Mouse (Mus musculus) G1E (cell line): Measurements from ENCODE around the gene Gpc6. TPM values are rescaled to one million over a fixed set of nuclear protein-coding genes. Genes with fewer than 3 reads are reported as not detected.

Source experiments
- ATAC-seq: 2 replicates; pipeline ENCODE4 v1.8.0; 2016; ENCODE audit warnings: mild to moderate bottlenecking; ENCODE audit not compliant: insufficient number of reproducible peaks, poor library complexity, low FRiP score, severe bottlenecking; ENCODE audit errors: extremely low read depth
- DNase-seq: peaks from one replicate; pipeline ENCODE4 v3.0.0; 2012; ENCODE audit warnings: low spot score
- H3K27me3 ChIP-seq: 2 replicates; pipeline ENCODE4 v1.6.1; 2012; ENCODE audit warnings: mild to moderate bottlenecking, low read length, inconsistent platforms; ENCODE audit not compliant: insufficient read depth
- H3K36me3 ChIP-seq: replicated peaks from 2 replicates; pipeline ENCODE3; 2012; ENCODE audit warnings: mild to moderate bottlenecking, inconsistent platforms
- H3K4me1 ChIP-seq: 2 replicates; pipeline ENCODE4 v1.6.1; 2012; ENCODE audit warnings: low read depth, low read length, inconsistent platforms, mixed read lengths; ENCODE audit not compliant: insufficient read depth
- H3K4me3 ChIP-seq: 2 replicates; pipeline ENCODE4 v1.5.1; 2012; ENCODE audit warnings: low read depth, mild to moderate bottlenecking, inconsistent platforms, low read length, moderate library complexity, mixed read lengths
- H3K9me3 ChIP-seq: replicated peaks from 2 replicates; pipeline ENCODE4 v1.6.1; 2012; ENCODE audit warnings: inconsistent platforms
- CTCF ChIP-seq: IDR thresholded peaks from 2 replicates; pipeline ENCODE4 v1.5.1; 2012; ENCODE audit warnings: low read depth, low read length, inconsistent platforms, mixed read lengths
- GATA1 ChIP-seq: IDR thresholded peaks from 2 replicates; pipeline ENCODE4 v1.6.1; 2012; ENCODE audit warnings: borderline replicate concordance, low read length, inconsistent platforms, mixed read lengths
- GATA2 ChIP-seq: IDR thresholded peaks from 2 replicates; pipeline ENCODE4 v1.6.1; 2012; ENCODE audit warnings: low read depth, low read length, inconsistent platforms, borderline replicate concordance
- POLR2AphosphoS5 ChIP-seq: IDR thresholded peaks from 2 replicates; pipeline ENCODE4 v1.6.1; 2012; ENCODE audit warnings: low read depth, low read length, inconsistent platforms; ENCODE audit not compliant: insufficient replicate concordance
- TAL1 ChIP-seq: conservative IDR thresholded peaks from 2 replicates; pipeline ENCODE4 v1.6.1; 2012; ENCODE audit warnings: low read depth, low read length, inconsistent platforms, mixed read lengths
- polyA plus RNA-seq: library from polyadenylated mRNA; stranded (reverse); fragments of >175 nt; gene quantifications from 2 replicates; pipeline ENCODE4 v1.2.3, GENCODE M21; 2012
- total RNA-seq, 2 experiments: library from RNA; stranded (forward) in 1 of 2; stranded (reverse) in 1 of 2; fragments of 200-1000 nt in 1 of 2; fragments of >200 nt in 1 of 2; fragmentation: Nextera tagmentation in 1 of 2; gene quantifications; 2 replicates each; pipeline ENCODE4 v1.2.3; 2014 to 2017

The Gpc6 gene
- total and polyA plus RNA-seq, 3 experiments = 0.22 TPM; not detected in 2

- H3K9me3 ChIP-seq = peaks cover 40% of the 10 kb centered on the region
- ATAC-seq (no peak), DNase-seq (no peak)
- H3K36me3 ChIP-seq = no peaks in the 10 kb centered on the region
- no peak overlapping the region for H3K4me3 ChIP-seq
- no peaks in the 10 kb centered on the region for H3K27me3 ChIP-seq
- no peak for TF ChIP-seq GATA1
- no peak for TF ChIP-seq GATA2
- TF ChIP-seq TAL1 = no peak
- TF ChIP-seq CTCF = no peak
- TF ChIP-seq POLR2AphosphoS5 = no peak
- H3K4me1 ChIP-seq = no peaks in the 10 kb centered on the region
Observed at GRCm38 (mm10) chr14:117514829-117515228, 589.7 kb downstream of the Gpc6 start.

GRCm38 (mm10) chr14:117519574-117519973, 594.5 kb downstream of the Gpc6 start:
- Histone ChIP-seq H3K36me3 (no peaks in the 10 kb centered on the region), H3K4me3 (no peak overlapping the region), H3K4me1 (no peaks in the 10 kb centered on the region), H3K27me3 (no peaks in the 10 kb centered on the region), H3K9me3 (peaks cover 35% of the 10 kb centered on the region)
- ATAC-seq (no peak), DNase-seq (no peak)
- TF ChIP-seq CTCF (no peak), TAL1 (no peak), GATA2 (no peak), POLR2AphosphoS5 (no peak), GATA1 (no peak)

- ATAC-seq (no peak), DNase-seq (no peak)
- Histone ChIP-seq H3K9me3 (peaks cover 32% of the 10 kb centered on the region), H3K4me1 (no peaks in the 10 kb centered on the region), H3K36me3 (no peaks in the 10 kb centered on the region), H3K27me3 (no peaks in the 10 kb centered on the region), H3K4me3 (no peak overlapping the region)
- no peak for TF ChIP-seq GATA1
- TF ChIP-seq GATA2 = no peak
- no peak for TF ChIP-seq POLR2AphosphoS5
- TF ChIP-seq CTCF = no peak
- no peak for TF ChIP-seq TAL1
Observed at GRCm38 (mm10) chr14:117520706-117521105, 595.6 kb downstream of the Gpc6 start.

- Histone ChIP-seq H3K36me3 (no peaks in the 10 kb centered on the region), H3K27me3 (no peaks in the 10 kb centered on the region), H3K4me3 (no peak overlapping the region), H3K9me3 (peaks cover 31% of the 10 kb centered on the region), H3K4me1 (no peaks in the 10 kb centered on the region)
- no peak for TF ChIP-seq CTCF
- TF ChIP-seq GATA1 = no peak
- no peak for TF ChIP-seq TAL1
- TF ChIP-seq GATA2 = no peak
- no peak for TF ChIP-seq POLR2AphosphoS5
- ATAC-seq (no peak), DNase-seq (no peak)
Observed at GRCm38 (mm10) chr14:117525133-117525532, 600.0 kb downstream of the Gpc6 start.

GRCm38 (mm10) chr14:117527053-117527452, 601.9 kb downstream of the Gpc6 start:
- H3K4me1 ChIP-seq = no peaks in the 10 kb centered on the region
- TF ChIP-seq CTCF (no peak), POLR2AphosphoS5 (no peak), TAL1 (no peak), GATA1 (no peak), GATA2 (no peak)
- no peak overlapping the region for H3K4me3 ChIP-seq
- H3K27me3 ChIP-seq = no peaks in the 10 kb centered on the region
- H3K9me3 ChIP-seq = peaks cover 37% of the 10 kb centered on the region
- H3K36me3 ChIP-seq = no peaks in the 10 kb centered on the region
- ATAC-seq (no peak), DNase-seq (no peak)

GRCm38 (mm10) chr14:117529439-117529838, 604.3 kb downstream of the Gpc6 start:
- Histone ChIP-seq H3K36me3 (no peaks in the 10 kb centered on the region), H3K27me3 (no peaks in the 10 kb centered on the region), H3K4me3 (no peak overlapping the region), H3K4me1 (no peaks in the 10 kb centered on the region), H3K9me3 (peaks cover 30% of the 10 kb centered on the region)
- TF ChIP-seq GATA1 (no peak), TAL1 (no peak), GATA2 (no peak), CTCF (no peak), POLR2AphosphoS5 (no peak)
- no peak for ATAC-seq
- DNase-seq = no peak

- H3K9me3 ChIP-seq = peaks cover 52% of the 10 kb centered on the region
- ATAC-seq (no peak), DNase-seq (no peak)
- no peaks in the 10 kb centered on the region for H3K4me1 ChIP-seq
- H3K4me3 ChIP-seq = no peak overlapping the region
- H3K27me3 ChIP-seq = no peaks in the 10 kb centered on the region
- no peak for TF ChIP-seq TAL1
- no peak for TF ChIP-seq CTCF
- TF ChIP-seq GATA1 = no peak
- no peak for TF ChIP-seq GATA2
- no peak for TF ChIP-seq POLR2AphosphoS5
- H3K36me3 ChIP-seq = no peaks in the 10 kb centered on the region
Observed at GRCm38 (mm10) chr14:117552776-117553175, 627.7 kb downstream of the Gpc6 start.
